Mouse (Mus musculus): Measurements from ENCODE around the gene Dlx3.

- no peak for TF ChIP-seq CTCF (IDR thresholded peaks at IDR 0.05; ENCODE audit: control insufficient read depth, insufficient read depth, insufficient read length)
- no peak for TF ChIP-seq MYOD1 (IDR thresholded peaks at IDR 0.05; ENCODE audit: control insufficient read depth, insufficient read length, low read depth)
Observed at GRCm38 (mm10) chr11:95122100-95122489, 2.2 kb downstream of the Dlx3 start.

Measured in C2C12 (cell line).